Comparison of ENCODE assay signal across 23 mouse cellular contexts in the genomic region with DNA sequence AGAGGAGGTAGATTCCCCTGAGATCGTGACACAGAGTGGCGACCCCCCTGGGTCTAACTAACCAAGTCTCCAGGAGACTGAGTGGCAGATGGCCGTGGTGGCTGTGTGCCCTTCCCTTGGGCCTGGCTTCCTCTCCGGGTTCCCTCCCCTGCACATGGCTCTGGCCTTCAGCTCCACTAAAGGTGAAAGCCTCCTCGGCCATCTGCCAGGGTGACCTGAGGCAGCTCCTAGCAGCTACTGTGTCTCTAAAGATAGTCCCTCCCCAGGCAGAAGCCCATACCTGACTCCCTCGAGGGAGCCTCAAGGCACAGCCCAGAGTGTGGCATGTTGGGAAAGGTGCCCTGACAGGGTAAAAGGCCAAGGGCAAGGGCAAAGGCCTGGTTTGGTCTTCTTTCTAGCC. TPM values are rescaled to one million over a fixed set of nuclear protein-coding genes. Genes with fewer than 3 reads are reported as not detected.
A peak's percentile ranks its signal among the peaks of the same experiment; 100 is the strongest.
DNase-seq lines count a peak whose midpoint lies in the region; ATAC-seq and TF ChIP-seq lines count a peak whose summit lies in the region.
"Had no signal": no experiment of that assay in that cellular context is flagged by ENCODE, and none has a peak within 500 bp of the region (broad histone marks: within the 10 kb centered on the region; RNA-seq: fewer than 3 reads in every experiment).

No protein-coding gene starts in this region.

- no peak overlapping the region for H3K4me2 ChIP-seq in hindbrain, embryonic 12.5 days (replicated peaks)
- H3K4me2 ChIP-seq: embryonic facial prominence, embryonic 13.5 days; limb, embryonic 15.5 days; neural tube, embryonic 13.5 days had no signal

- intact Hi-C loops in gastrocnemius, adult 2 months (cut with DNase I): no loop called here
- intact Hi-C loops in gastrocnemius, postnatal 14 days (cut with DNase I; ENCODE audit: low total_unique reads): no loop called here

- 5% methylated on average over 6 of the region's 6 CpGs for WGBS in cerebellum, adult 2 months
- 68% methylated on average over 6 of the region's 6 CpGs for WGBS in hindbrain, embryonic 12.5 days

- H3K27ac ChIP-seq in gastrocnemius, adult 2 months: peak overlapping the region; percentile 70
- 0 out of 2 replicates have a peak overlapping the region, but pooled peaks have one; percentile 10 for H3K27ac ChIP-seq in layer of hippocampus, adult 2 months
- H3K27ac ChIP-seq in cerebellum, adult 2 months (ENCODE audit: insufficient read depth, low read length): peak overlapping the region; percentile 44
- no peak overlapping the region for H3K27ac ChIP-seq in hindbrain, embryonic 12.5 days
- H3K27ac ChIP-seq: embryonic facial prominence, embryonic 13.5 days; limb, embryonic 15.5 days; neural tube, embryonic 13.5 days had no signal

- H3K9ac ChIP-seq in hindbrain, embryonic 12.5 days: no peak overlapping the region
- H3K9ac ChIP-seq: limb, embryonic 15.5 days; liver, postnatal 0 days; neural tube, embryonic 13.5 days had no signal

- H3K9me3 ChIP-seq in hindbrain, embryonic 12.5 days (replicated peaks): no peaks in the 10 kb centered on the region
- H3K9me3 ChIP-seq: embryonic facial prominence, embryonic 13.5 days; limb, embryonic 15.5 days; neural tube, embryonic 13.5 days had no signal

- no peak overlapping the region for H3K4me3 ChIP-seq in gastrocnemius, adult 2 months
- no peak overlapping the region for H3K4me3 ChIP-seq in layer of hippocampus, adult 2 months
- no peak overlapping the region for H3K4me3 ChIP-seq in cerebellum, adult 2 months (replicated peaks; ENCODE audit: insufficient read depth, low read depth, low read length)
- no peak overlapping the region for H3K4me3 ChIP-seq in hindbrain, embryonic 12.5 days
- H3K4me3 ChIP-seq: embryonic facial prominence, embryonic 13.5 days; limb, embryonic 15.5 days; neural tube, embryonic 13.5 days had no signal

- peak; percentile 91 for DNase-seq in gastrocnemius, adult 2 months
- DNase-seq in gastrocnemius, postnatal 14 days: no peak
- DNase-seq in layer of hippocampus, adult 2 months (ENCODE audit: low spot score in 2 of 2): no peak
- no peak for DNase-seq in layer of hippocampus, adult 9-11 months
- peak; percentile 89 to 92 for DNase-seq in cerebellum, adult 2 months
- DNase-seq in gastrocnemius, postnatal 25 days: peak; percentile 70
- DNase-seq in spleen, postnatal 4 days (ENCODE audit: low spot score in 2 of 2): no peak
- DNase-seq: B cell, adult 2 months; kidney, adult 18-20 months; kidney, postnatal 25 days; liver, postnatal 0 days; thymus, postnatal 25 days had no signal

- TF ChIP-seq CTCF in gastrocnemius, adult 2 months (IDR thresholded peaks at IDR 0.05): no peak
- TF ChIP-seq CTCF in layer of hippocampus, adult 2 months (conservative IDR thresholded peaks at IDR 0.05): no peak
- no peak for TF ChIP-seq CTCF in cerebellum, adult 2 months (IDR thresholded peaks at IDR 0.05; ENCODE audit: borderline replicate concordance, insufficient read depth, low read depth, low read length)

- H3K4me1 ChIP-seq in cerebellum, adult 2 months (ENCODE audit: control insufficient read depth, insufficient read depth, low read length): peaks cover 49% of the 10 kb centered on the region
- peaks cover 22% of the 10 kb centered on the region for H3K4me1 ChIP-seq in hindbrain, embryonic 12.5 days

- no peaks in the 10 kb centered on the region for H3K27me3 ChIP-seq in cerebellum, adult 2 months (ENCODE audit: control insufficient read depth, insufficient read depth, low read length)
- peaks cover 3% of the 10 kb centered on the region for H3K27me3 ChIP-seq in hindbrain, embryonic 12.5 days
- H3K27me3 ChIP-seq: neural tube, embryonic 13.5 days had no signal

- no peak for TF ChIP-seq POLR2A in cerebellum, adult 2 months (IDR thresholded peaks at IDR 0.05; ENCODE audit: borderline replicate concordance, insufficient read depth, low read length)

- no peak for ATAC-seq in hindbrain, embryonic 12.5 days (ENCODE audit: low FRiP score)
- ATAC-seq: forebrain, embryonic 16.5 days; liver, postnatal 0 days had no signal

- H3K36me3 ChIP-seq in hindbrain, embryonic 12.5 days: peaks cover 15% of the 10 kb centered on the region
- H3K36me3 ChIP-seq: embryonic facial prominence, embryonic 13.5 days; limb, embryonic 15.5 days had no signal

RNA-seq across cellular contexts. Expression of a gene that starts 5.3 kb away (rescaled TPM):
- total RNA-seq in gastrocnemius, adult 2 months (2021): not detected
- under 1 TPM in 1 of 2 experiments, not detected in 1; 0.23 TPM for total RNA-seq in gastrocnemius, postnatal 14 days (2021)
- total RNA-seq in layer of hippocampus, adult 2 months (2021): 10 to 100 TPM; 61.5 to 70.7 TPM
- 126 and 128 TPM in 2 replicates for polyA plus RNA-seq in cerebellum, adult 2 months (2012; rRNA removed)
- total RNA-seq in gastrocnemius, postnatal 25 days (2021): not detected
- 68.7 and 70.1 TPM in 2 replicates for polyA plus RNA-seq in hindbrain, embryonic 12.5 days (2016; fragmentation: Nextera tagmentation; extraction: Ambion mirVana)
- total RNA-seq: monocyte, adult 5-6 weeks had no signal
- polyA plus RNA-seq: heart, postnatal 0 days; liver, postnatal 0 days had no signal

RNA-seq across cellular contexts. Expression of a gene that starts 19.0 kb away (rescaled TPM):
- 10 to 100 TPM; 32.4 to 38.2 TPM for total RNA-seq in gastrocnemius, adult 2 months (2021)
- 10 to 100 TPM; 25.9 to 29.5 TPM for total RNA-seq in gastrocnemius, postnatal 14 days (2021)
- total RNA-seq in layer of hippocampus, adult 2 months (2021): 10 to 100 TPM; 17.1 to 17.2 TPM
- 37.7 and 39.4 TPM in 2 replicates for polyA plus RNA-seq in cerebellum, adult 2 months (2012; rRNA removed)
- total RNA-seq in gastrocnemius, postnatal 25 days (2021): 10 to 100 TPM; 23.8 to 27.0 TPM
- 67.9 and 70.8 TPM in 2 replicates for polyA plus RNA-seq in hindbrain, embryonic 12.5 days (2016; fragmentation: Nextera tagmentation; extraction: Ambion mirVana)

RNA-seq across cellular contexts. Expression of a gene that starts 28.9 kb away (rescaled TPM):
- 100 to 1,000 TPM in 1 of 2 experiments, 10 to 100 TPM in 1; 73.8 to 106 TPM for total RNA-seq in gastrocnemius, adult 2 months (2021)
- 10 to 100 TPM; 46.2 to 63.3 TPM for total RNA-seq in gastrocnemius, postnatal 14 days (2021)
- 10 to 100 TPM; 19.0 to 20.0 TPM for total RNA-seq in layer of hippocampus, adult 2 months (2021)
- 20.2 and 21.5 TPM in 2 replicates for polyA plus RNA-seq in cerebellum, adult 2 months (2012; rRNA removed)
- total RNA-seq in gastrocnemius, postnatal 25 days (2021): 10 to 100 TPM; 72.3 to 83.1 TPM
- 13.0 and 13.1 TPM in 2 replicates for polyA plus RNA-seq in hindbrain, embryonic 12.5 days (2016; fragmentation: Nextera tagmentation; extraction: Ambion mirVana)

RNA-seq across cellular contexts. Expression of a gene that starts 45.8 kb away (rescaled TPM):
- total RNA-seq in gastrocnemius, adult 2 months (2021): 100 to 1,000 TPM; 424 to 437 TPM
- 100 to 1,000 TPM; 352 to 422 TPM for total RNA-seq in gastrocnemius, postnatal 14 days (2021)
- under 1 TPM; 0.41 to 0.54 TPM for total RNA-seq in layer of hippocampus, adult 2 months (2021)
- 0.48 and 0.52 TPM in 2 replicates for polyA plus RNA-seq in cerebellum, adult 2 months (2012; rRNA removed)
- total RNA-seq in gastrocnemius, postnatal 25 days (2021): 100 to 1,000 TPM; 424 to 451 TPM
- polyA plus RNA-seq in hindbrain, embryonic 12.5 days (2016; fragmentation: Nextera tagmentation; extraction: Ambion mirVana): 0.76 and 1.2 TPM in 2 replicates
- total RNA-seq: monocyte, adult 5-6 weeks had no signal

RNA-seq across cellular contexts. Expression of a gene that starts 48.6 kb away (rescaled TPM):
- total RNA-seq in gastrocnemius, adult 2 months (2021): not detected
- total RNA-seq in gastrocnemius, postnatal 14 days (2021): not detected
- not detected for total RNA-seq in layer of hippocampus, adult 2 months (2021)
- not detected in 2 replicates for polyA plus RNA-seq in cerebellum, adult 2 months (2012; rRNA removed)
- total RNA-seq in gastrocnemius, postnatal 25 days (2021): not detected
- not detected in 2 replicates for polyA plus RNA-seq in hindbrain, embryonic 12.5 days (2016; fragmentation: Nextera tagmentation; extraction: Ambion mirVana)
- total RNA-seq: left cerebral cortex, postnatal 14 days; monocyte, adult 5-6 weeks had no signal
- polyA plus RNA-seq: brain, embryonic 14.5 days; cortical plate, adult 2 months; embryonic facial prominence, embryonic 13.5 days; forebrain, embryonic 16.5 days; heart, postnatal 0 days; liver, postnatal 0 days; neural tube, embryonic 13.5 days; testis, adult 2 months had no signal

Comparison
In these comparisons a context has a peak if more than half of its experiments do, and no peak if none do; other contexts are left out.
1. DNase-seq: peak in gastrocnemius, adult 2 months (single experiment), cerebellum, adult 2 months (2 of 2) and gastrocnemius, postnatal 25 days (single experiment); none in gastrocnemius, postnatal 14 days (single experiment), layer of hippocampus, adult 2 months (0 of 2), layer of hippocampus, adult 9-11 months (single experiment) and spleen, postnatal 4 days (0 of 2).
2. RNA of a gene that starts 5.3 kb away (total RNA-seq): 61.5 to 70.7 TPM in layer of hippocampus, adult 2 months; 0.23 TPM in gastrocnemius, postnatal 14 days, not detected in gastrocnemius, adult 2 months and not detected in gastrocnemius, postnatal 25 days; every median in the first group is over 10 times any median in the second.